Mouse (Mus musculus) testis, adult 2 months (tissue): Measurements from ENCODE around the gene Rab7. TPM values are rescaled to one million over a fixed set of nuclear protein-coding genes. Genes with fewer than 3 reads are reported as not detected.

Experiments used
- H3K27ac ChIP-seq: fragments of 200-500 bp; 2 replicates; pipeline ENCODE4 v1.5.1; 2012; ENCODE audit warnings: low read depth, low read length; ENCODE audit not compliant: control insufficient read depth, insufficient read depth
- H3K27me3 ChIP-seq: fragments of 200-500 bp; 2 replicates; pipeline ENCODE4 v1.6.1; 2012; ENCODE audit warnings: mild to moderate bottlenecking, low read length, moderate library complexity; ENCODE audit not compliant: control insufficient read depth, insufficient read depth
- H3K36me3 ChIP-seq: fragments of 200-500 bp; 2 replicates; pipeline ENCODE4 v1.6.1; 2012; ENCODE audit warnings: mild to moderate bottlenecking, low read length; ENCODE audit not compliant: control insufficient read depth, insufficient read depth
- H3K4me1 ChIP-seq: fragments of 200-500 bp; 2 replicates; pipeline ENCODE4 v1.6.1; 2012; ENCODE audit warnings: low read length; ENCODE audit not compliant: control insufficient read depth, insufficient read depth
- H3K4me3 ChIP-seq: fragments of 200-500 bp; 2 replicates; pipeline ENCODE4 v1.5.1; 2012; ENCODE audit warnings: low read depth, mild to moderate bottlenecking, low read length, moderate library complexity, mixed read lengths; ENCODE audit not compliant: control insufficient read depth
- CTCF ChIP-seq: fragments of 200-500 bp; IDR thresholded peaks from 2 replicates; pipeline ENCODE4 v1.5.1; 2012; ENCODE audit warnings: low read depth, mild to moderate bottlenecking, inconsistent platforms, low read length, moderate library complexity; ENCODE audit not compliant: control insufficient read depth, insufficient read depth, insufficient replicate concordance
- POLR2A ChIP-seq: fragments of 200-500 bp; IDR thresholded peaks from 2 replicates; pipeline ENCODE4 v1.6.1; 2012; ENCODE audit warnings: low read depth, mild to moderate bottlenecking, inconsistent platforms, low read length, moderate library complexity; ENCODE audit not compliant: control insufficient read depth
- polyA plus RNA-seq: library from polyadenylated mRNA; depleted of rRNA; stranded (reverse); fragments of >200 nt; gene quantifications from 2 replicates; pipeline ENCODE4 v1.2.3, GENCODE M21; 2012; rRNA removed

Gene Rab7
- polyA plus RNA-seq, result 51.5 and 52.1 TPM in 2 replicates

DNA sequence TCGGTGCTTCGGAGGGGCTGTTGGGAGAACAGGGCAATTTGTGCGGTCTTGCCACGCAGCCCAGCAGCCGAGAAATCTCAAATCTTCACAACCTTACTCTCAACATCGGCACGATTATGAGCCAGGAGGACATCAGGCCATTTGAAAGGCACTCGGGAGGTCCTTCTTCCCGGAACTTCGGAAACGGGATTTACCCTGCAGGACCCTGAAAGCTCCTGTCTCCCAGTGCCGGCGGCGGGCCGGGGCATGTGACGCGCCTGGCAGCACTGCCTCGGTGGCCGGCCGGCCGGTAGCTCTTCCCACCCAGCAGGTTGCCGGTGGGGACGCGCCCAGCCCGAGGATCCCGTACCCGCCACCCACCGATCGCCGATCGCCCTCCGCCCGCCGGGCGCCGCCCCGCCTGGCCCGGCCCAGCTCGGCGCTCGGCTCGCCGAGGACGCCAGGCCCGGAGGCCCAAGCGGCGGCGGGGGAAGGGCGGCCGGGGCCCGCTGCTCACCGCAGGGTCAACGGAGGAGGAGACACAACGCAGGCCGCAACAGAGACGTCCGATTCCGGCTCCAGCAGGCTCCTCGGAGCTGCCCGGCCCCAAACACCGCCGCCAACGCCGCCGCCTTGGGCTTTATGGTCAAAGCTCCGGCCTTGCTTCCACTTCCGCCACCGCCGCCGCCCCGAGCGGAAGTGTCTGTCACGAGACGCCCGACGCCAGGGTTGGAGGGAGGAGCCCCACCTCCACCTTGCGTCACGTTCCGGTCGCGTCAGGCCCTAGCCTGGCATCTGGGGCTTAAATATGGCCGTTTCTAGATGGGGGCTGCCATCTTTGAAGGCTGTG lies at the start of gene Rab7:
Gene Rab7 (minus strand): TSS at position 694 of the 829 bp plus-strand sequence.
- Histone ChIP-seq H3K27ac (peak within 1 kb of the TSS; percentile 62), H3K4me1 (peaks cover 2% of the 10 kb centered on the region; the same call in 1 of the 2 replicates), H3K27me3 (no peaks in the 10 kb centered on the region), H3K36me3 (no peaks in the 10 kb centered on the region), H3K4me3 (peak within 1 kb of the TSS; percentile 92)
- peak; percentile 92 for TF ChIP-seq POLR2A
- TF ChIP-seq CTCF, result no peak

GRCm38 (mm10) chr6:88088971-88089370 lies 43.9 kb upstream of the Rab7 start:
- Histone ChIP-seq H3K27ac (no peak overlapping the region), H3K36me3 (peaks cover 7% of the 10 kb centered on the region), H3K4me1 (no peaks in the 10 kb centered on the region; the same call in 1 of the 2 replicates), H3K4me3 (no peak overlapping the region), H3K27me3 (no peaks in the 10 kb centered on the region)
- no peak for TF ChIP-seq POLR2A
- no peak for TF ChIP-seq CTCF

DNA sequence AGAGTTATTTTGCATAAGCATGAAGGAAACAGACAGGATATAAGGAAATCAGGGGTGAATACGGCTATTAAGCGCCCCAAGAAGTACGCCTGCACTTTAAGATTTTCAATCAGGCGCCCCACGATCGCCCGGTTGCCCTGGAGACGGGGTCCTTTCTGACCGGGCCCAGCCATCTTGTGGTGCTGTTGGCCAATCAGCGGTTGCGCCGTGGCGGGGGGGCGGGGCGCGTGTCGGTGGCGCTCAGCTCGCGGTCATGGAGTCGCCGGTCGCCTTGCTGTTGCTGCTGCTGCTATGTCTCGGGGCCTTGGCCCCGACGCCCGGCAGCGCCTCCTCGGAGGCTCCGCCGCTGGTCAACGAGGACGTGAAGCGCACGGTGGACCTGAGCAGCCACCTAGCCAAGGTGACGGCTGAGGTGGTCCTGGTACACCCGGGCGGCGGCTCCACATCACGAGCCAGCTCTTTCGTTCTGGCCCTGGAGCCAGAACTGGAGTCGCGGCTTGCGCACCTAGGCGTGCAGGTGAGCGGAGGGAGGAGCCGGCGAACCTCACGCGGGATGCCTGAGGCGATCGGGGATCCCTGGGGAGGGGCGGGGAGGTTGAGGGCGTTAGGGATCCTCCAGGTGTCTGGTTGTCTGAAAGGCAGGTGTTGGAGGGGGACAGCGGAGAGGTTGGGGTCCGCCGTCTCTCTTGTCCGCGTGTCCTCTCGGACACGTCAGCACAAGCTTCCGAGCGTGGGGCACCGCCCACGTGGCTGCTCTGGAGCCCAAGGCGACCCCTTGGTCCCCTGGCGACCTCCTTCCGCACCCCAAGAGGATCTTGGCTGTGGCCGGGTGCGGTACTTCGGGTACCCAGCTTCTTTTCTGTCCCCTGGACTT lies 39.4 kb upstream of the Rab7 start, which contains the start of gene Rpn1:
Gene Rpn1 (plus strand): TSS at position 205 of the 874 bp plus-strand sequence.
- peak; percentile 74 for TF ChIP-seq POLR2A
- TF ChIP-seq CTCF, result no peak
- Histone ChIP-seq H3K4me3 (peak within 1 kb of the TSS; percentile 93), H3K27ac (peak within 1 kb of the TSS; percentile 85), H3K27me3 (no peaks in the 10 kb centered on the region), H3K4me1 (no peaks in the 10 kb centered on the region; the same call in 1 of the 2 replicates), H3K36me3 (no peaks in the 10 kb centered on the region)

DNA sequence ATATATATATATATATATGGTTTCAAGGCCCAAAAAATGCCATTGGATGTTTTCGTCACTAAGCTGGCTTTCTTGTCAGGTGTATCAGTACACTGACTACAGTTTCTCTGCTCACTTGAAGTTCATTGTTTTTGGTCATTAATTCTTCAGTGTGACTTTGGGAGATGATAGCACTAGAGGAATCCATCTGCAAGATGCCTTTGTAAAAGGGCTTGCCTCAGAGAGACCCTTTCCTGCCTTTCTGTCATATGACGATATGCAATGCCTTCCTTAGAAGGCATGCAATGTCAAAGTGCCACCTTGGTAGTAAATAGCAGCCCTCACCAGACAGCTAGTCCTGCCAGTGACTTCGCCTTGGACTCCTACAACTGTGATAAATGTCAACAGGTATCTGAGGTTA lies 38.6 kb upstream of the Rab7 start:
- no peaks in the 10 kb centered on the region for H3K36me3 ChIP-seq
- TF ChIP-seq CTCF (no peak), POLR2A (no peak)

GRCm38 (mm10) chr6:88083095-88083494 lies 38.0 kb upstream of the Rab7 start:
- Histone ChIP-seq H3K27ac (no peak overlapping the region), H3K36me3 (no peaks in the 10 kb centered on the region), H3K4me3 (no peak overlapping the region), H3K27me3 (no peaks in the 10 kb centered on the region), H3K4me1 (no peaks in the 10 kb centered on the region; the same call in 1 of the 2 replicates)
- TF ChIP-seq CTCF (no peak), POLR2A (no peak)

More for the DNA sequence above, 38.6 kb upstream of the Rab7 start:
- Histone ChIP-seq H3K4me3 (no peak overlapping the region; the same call in 1 of the 2 replicates), H3K4me1 (no peaks in the 10 kb centered on the region; the same call in 1 of the 2 replicates), H3K27ac (no peak overlapping the region), H3K27me3 (no peaks in the 10 kb centered on the region)

- Histone ChIP-seq H3K4me1 (peaks cover 5% of the 10 kb centered on the region; the same call in 1 of the 2 replicates), H3K27ac (no peak overlapping the region), H3K36me3 (no peaks in the 10 kb centered on the region), H3K27me3 (no peaks in the 10 kb centered on the region), H3K4me3 (peak overlapping the region; percentile 37)
- TF ChIP-seq CTCF, result no peak
- TF ChIP-seq POLR2A, result no peak
Observed at GRCm38 (mm10) chr6:88075960-88076517, 31.0 kb upstream of the Rab7 start.
